Mouse (Mus musculus) CD4-positive helper T cell, adult 2 months (primary cell): ENCODE results near the gene Pcbp4.
A peak's percentile ranks its signal among the peaks of the same experiment; 100 is the strongest.

Experiments
- DNase-seq: peaks from one replicate; pipeline ENCODE4 v3.0.0-alpha.2; 2012; ENCODE audit warnings: low read depth, missing footprints, low spot score

The Pcbp4 gene

GRCm38 (mm10) chr9:106447348-106447747 lies 5.7 kb upstream of the Pcbp4 start, which contains the start of the genes Abhd14b and Abhd14a:
Gene Abhd14b (plus strand): TSS chr9:106447459.
Gene Abhd14a (minus strand): TSS chr9:106447678.
- DNase-seq, result peak; percentile 75

- DNase-seq, result no peak
Measured at GRCm38 (mm10) chr9:106447951-106448350, 5.1 kb upstream of the Pcbp4 start.

- peak; percentile 76 for DNase-seq
Measured at GRCm38 (mm10) chr9:106448498-106449031, 4.5 kb upstream of the Pcbp4 start.

- DNase-seq, result no peak
Measured at GRCm38 (mm10) chr9:106449947-106450346, 3.1 kb upstream of the Pcbp4 start.

DNA sequence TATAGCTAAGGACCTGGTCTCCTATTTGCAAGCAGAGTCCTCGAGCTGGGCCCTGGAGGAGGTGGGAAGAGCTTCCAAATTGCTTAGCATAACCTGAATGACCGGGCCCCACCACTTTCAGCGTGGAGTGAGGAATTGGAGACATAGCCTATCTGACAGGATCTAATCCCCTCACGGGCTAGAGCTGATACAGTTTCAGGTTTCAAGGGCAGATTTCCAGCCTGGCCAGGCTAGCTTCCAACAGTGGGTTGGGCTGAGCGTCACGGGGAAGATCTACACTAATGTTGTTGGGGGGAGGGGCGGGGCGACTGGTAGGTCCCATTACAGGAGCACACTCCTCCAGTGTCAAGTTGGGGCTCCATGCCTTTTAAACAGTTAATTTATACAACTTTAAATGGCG lies 2.4 kb upstream of the Pcbp4 start:
- DNase-seq, result no peak

DNA sequence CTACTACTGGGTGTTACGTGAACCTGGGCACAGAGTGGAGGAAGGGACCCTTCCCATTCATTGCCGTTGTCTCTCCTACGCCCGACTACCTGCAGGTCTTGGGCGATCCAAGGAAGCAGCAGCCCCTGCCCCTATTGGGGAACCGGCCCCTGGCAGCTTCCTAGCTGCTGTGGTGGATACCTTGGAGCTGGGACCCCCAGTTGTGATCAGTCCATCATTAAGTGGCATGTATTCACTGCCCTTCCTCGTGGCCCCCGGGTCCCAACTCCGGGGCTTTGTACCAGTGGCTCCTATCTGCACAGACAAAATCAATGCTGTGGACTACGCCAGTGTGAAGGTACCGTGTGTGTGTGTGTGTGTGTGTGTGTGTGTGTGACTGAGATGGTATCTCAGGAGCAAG lies 1.8 kb upstream of the Pcbp4 start:
- DNase-seq, result no peak

GRCm38 (mm10) chr9:106451899-106452298 lies 1.2 kb upstream of the Pcbp4 start:
- no peak for DNase-seq

DNA sequence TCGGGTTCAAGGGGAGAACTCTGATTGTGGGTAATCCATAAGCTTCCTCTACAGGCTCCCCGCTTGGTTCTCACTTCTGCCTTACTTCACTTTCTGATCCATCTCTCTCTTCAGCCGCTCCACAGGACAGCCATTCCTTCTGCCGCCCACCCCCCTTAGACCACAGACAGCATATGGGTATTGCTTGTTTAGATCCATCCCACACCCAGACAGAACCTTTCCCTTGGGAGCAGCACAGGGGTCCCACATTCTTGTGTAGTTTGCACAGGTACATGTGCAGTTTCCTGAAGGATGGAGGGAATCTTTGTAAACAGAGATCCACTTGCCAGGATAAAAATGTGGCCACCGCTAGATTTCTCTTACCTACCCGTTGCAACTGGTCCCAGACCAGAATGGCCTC lies 740 bp upstream of the Pcbp4 start:
- no peak for DNase-seq

DNA sequence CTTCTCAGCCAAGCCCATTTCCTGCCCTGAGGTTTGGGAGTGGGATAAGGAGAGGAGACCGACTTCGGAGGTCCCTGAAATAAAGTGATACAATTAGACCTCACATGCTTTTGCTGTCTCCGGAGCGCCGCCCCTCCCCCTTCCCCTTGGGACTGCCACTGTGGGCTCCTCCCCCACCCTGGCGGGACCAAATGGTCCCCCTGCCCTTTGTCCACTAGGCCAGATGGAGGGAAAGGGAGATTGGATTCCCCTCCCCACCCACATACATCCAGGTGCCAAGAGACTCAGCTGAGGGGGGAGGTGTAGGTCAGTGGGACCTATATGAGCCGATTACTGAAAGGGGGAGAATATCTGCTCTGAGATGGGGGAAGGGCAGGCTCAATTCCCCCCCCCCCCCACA lies 270 bp upstream of the Pcbp4 start:
- no peak for DNase-seq

GRCm38 (mm10) chr9:106454071-106454761 lies 1.1 kb downstream of the Pcbp4 start:
- DNase-seq, result no peak

- no peak for DNase-seq
Measured at GRCm38 (mm10) chr9:106454888-106455681, 2.0 kb downstream of the Pcbp4 start.

DNA sequence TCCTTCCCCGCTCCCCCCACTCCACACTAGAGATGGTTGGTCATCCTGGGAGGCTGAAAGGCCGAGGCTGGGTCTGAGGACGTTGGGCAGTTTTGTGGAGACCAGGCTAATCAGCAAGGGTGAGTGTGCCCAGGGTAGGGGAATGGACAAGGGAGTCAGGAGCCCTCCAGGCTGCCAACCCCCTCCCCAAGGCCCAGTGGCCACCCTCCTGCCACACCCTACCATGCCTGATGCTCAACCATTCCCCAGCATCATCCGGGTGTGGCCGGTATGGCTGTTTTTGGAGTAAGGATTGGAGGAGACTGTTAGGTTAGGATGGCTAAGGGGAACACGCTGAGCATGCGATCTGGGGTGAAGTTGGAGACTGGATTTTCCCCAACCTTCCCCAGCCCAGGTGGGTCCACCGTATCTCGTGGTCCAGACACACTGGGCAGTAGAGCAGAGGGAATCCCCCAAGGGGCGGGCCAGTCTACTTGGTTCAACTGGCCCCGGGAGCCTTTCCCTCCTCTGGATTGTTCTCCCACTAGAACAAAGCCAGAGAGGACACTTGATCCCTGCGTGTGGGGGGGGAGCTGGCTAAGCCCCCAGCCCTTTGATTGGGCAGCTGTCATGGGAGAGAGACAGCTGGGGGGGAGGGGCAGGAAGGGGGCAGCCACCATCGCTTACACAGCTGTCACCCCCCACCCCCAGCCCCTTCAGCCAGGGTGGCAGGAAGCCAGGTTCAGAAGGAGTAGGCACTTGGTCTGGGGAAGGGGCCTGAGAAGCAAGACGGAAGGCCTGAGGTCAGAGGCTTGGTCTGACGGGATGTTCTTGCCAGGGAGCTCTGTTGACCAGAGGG lies 3.5 kb downstream of the Pcbp4 start:
- DNase-seq, result no peak

DNA sequence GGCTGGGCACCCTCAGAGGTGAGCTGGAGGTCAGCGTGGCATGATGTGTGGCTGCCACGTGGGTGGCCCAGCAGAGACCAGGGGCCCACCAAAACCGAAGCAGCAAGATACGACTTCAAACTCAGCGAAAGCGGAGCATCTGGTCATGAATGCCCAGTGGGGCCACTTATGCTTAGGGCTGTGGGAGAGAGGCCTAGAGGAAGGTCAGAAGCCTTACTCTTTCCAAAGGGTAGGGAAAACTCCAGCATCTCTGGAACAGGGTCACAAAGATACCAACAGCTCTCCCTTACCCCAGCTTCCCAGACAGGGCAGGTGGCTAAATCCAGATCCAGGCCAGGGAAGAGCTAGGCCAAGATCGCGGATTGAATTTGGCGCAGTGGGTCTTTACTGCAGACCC lies 4.1 kb downstream of the Pcbp4 start:
- no peak for DNase-seq

GRCm38 (mm10) chr9:106457920-106458319 lies 4.8 kb downstream of the Pcbp4 start:
- no peak for DNase-seq

GRCm38 (mm10) chr9:106459946-106460345 lies 6.9 kb downstream of the Pcbp4 start:
- no peak for DNase-seq

- DNase-seq, result no peak
Measured at GRCm38 (mm10) chr9:106460401-106461025, 7.4 kb downstream of the Pcbp4 start.

GRCm38 (mm10) chr9:106461026-106461415 lies 7.9 kb downstream of the Pcbp4 start:
- DNase-seq, result no peak

DNA sequence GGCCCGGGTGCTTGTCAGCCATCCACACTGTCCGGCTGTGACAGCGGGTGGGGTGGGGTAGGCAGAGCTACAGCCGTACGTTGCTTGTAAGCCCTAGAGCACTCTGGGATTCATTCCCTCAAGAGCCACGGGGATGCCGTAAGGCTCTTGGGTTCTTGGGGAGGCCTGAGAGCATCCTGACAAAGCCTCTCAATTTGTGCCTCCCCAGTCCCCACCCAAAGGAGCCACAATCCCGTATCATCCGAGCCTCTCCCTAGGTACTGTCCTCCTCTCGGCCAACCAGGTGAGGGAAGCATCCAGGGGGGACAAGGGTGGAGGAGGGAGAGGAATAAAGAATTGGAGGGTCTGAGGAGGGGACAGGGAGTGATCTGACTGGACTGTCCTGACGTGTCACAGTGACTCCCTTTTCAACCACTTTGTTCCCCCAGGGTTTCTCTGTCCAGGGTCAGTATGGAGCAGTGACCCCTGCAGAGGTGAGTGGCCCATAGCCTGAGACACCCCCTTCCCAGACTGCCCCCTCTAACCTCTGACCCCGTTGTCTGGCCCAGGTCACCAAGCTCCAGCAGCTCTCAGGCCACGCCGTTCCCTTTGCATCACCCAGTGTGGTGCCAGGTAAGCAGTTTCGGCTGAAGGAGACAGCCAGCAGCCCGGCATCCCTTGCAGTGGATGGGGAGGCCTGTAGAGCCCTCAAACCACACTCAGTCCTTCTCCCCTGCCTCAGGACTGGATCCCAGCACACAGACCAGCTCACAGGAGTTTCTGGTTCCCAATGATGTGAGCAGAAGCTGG lies 8.7 kb downstream of the Pcbp4 start:
- DNase-seq, result no peak

GRCm38 (mm10) chr9:106462430-106462800 lies 9.3 kb downstream of the Pcbp4 start:
- DNase-seq, result no peak
